Mouse (Mus musculus): ENCODE measurements around the gene Rcl1.

Gene Rcl1

DNA sequence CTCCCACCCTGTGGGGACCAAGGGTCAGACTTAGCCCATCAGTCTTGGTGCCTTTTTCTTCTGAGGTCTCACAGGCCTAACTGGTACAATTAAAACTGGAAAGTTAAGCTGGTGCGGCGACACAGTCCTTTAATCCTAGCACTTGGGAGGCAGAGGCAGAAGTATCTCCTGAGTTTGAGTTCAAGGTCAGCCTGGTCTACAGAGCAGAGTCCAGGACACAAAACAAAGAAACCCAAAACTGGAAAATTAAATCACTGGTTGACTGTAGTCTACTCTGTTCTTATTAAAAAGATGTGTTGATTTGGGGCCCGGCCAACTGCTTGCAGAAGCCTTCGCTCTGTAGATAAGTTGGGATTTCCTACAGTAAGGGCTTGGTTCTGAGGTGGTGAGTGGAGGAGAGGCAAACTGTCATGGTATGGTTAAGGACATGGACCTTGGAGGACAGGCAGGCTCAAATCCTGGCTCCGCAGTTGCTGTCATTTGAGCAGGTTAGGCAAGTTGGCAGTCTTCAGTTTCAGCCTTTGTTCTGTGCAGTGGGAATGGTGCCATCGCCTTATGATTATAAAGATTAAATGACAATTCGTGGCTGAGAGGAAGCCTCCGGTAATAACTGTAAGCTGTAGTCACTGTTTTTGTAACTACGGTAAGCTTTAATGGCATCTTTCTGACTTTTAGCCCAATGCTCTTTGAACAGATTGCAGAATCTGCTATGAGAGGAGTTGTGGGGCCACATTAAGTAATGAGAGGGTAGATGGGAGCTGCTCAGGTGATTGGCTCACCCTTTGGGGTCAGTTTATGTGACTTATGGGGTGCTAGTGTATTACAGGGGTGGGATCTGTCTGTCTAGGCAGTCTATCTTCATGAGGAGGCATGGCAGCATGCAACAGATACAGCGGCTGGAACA, 12.8 kb downstream of the Rcl1 start:
- no peak for DNase-seq (ENCODE audit: low read depth)

DNA sequence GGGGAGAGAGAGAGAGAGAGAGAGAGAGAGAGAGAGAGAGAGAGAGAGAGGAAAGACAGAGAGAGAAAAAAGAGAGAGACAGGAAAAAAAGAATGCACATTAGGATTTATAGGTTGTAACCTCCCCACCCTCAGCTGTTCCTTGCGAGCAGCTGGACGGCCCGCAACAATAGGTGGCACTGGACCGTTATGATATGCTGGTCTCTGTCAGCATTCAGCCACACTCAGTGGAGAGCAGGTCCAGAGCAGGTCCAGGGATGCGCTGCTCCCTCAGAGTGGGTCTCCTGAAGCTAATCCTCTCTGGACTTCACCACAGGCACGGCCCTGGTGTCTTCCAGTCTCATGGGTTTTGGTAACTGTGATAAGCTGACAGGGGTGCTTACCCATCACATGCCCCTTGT, 15.6 kb downstream of the Rcl1 start:
- no peak for DNase-seq (ENCODE audit: low read depth)

- no peak for DNase-seq (ENCODE audit: low read depth)
Measured at GRCm38 (mm10) chr19:29118196-29118595, 17.0 kb downstream of the Rcl1 start.

DNA sequence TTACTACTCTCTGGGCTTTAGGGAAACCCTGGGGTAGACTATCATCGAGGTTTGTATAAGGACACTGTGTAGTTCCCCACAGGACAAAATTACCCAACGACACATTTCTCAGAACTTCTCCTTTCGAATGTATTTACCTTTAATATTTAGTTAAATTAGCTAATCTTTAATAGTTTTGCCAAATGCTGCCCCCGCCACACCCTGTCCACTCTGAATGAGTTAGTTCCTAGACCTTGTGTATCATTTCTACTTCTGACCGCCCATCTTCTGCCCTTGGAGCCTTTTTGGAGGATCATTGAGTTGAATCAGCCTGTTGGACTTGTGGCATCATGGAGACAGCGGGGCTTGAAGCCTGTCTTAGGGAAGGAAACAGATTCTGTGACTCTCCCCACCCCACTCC, 19.1 kb downstream of the Rcl1 start:
- DNase-seq (ENCODE audit: low read depth) = no peak

DNA sequence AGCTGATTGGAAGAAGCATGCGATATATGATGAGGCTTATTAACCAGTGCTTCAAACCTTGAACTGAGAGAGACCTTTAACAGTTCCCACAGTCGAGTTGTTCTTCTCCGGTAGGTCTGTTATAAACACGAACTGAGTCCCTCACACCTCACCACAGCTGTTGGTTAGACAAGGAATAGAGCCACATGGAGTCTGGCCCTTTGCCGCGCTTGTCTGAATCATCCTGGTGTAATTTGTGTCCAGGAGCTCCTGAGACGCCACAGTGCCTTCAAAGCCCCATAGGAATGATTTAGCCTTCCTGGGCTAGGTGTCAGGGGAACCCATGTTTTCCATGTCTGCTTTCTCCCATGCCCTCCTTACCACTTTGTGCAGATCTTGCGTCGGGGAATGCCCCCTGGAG, 20.2 kb downstream of the Rcl1 start:
- DNase-seq (ENCODE audit: low read depth) = no peak

DNA sequence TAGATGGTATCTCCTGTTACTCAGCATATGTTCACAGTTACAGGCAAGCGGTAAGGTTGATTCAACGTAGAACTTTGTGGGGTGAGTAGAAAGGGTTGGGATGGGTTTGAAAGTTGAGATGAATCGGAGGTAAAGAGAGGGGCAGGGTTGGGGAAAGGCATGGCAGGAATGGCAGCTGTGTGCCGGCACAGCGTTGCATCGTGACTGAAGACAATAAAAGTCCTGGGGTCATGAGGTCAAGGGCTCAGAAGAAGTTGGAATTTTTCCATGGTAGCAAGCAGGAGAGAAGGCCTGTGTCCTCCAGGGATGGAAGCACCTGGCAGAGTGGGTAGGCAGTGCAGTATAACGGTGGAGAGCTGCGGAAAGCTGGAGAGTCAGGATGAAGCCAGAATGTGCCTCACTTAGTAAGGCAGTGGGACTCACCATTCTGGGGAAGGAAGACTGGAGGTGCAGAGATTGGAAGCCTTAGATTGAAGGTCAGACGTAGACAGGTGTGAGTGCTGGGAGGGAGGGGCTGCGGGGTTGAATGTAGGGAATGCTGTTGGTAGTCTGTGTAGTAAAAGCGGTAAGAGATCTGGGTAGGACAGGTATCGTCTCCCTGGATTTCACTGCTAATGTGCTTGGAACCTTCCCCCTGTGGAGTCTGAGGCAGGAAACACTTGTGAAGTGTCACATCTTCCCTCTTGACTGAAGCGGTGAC, 23.9 kb downstream of the Rcl1 start:
- DNase-seq (ENCODE audit: low read depth) = no peak

- DNase-seq (ENCODE audit: low read depth) = no peak
Measured at GRCm38 (mm10) chr19:29126347-29127015, 25.3 kb downstream of the Rcl1 start.

- DNase-seq (ENCODE audit: low read depth) = no peak
Measured at GRCm38 (mm10) chr19:29127331-29127730, 26.2 kb downstream of the Rcl1 start.

DNA sequence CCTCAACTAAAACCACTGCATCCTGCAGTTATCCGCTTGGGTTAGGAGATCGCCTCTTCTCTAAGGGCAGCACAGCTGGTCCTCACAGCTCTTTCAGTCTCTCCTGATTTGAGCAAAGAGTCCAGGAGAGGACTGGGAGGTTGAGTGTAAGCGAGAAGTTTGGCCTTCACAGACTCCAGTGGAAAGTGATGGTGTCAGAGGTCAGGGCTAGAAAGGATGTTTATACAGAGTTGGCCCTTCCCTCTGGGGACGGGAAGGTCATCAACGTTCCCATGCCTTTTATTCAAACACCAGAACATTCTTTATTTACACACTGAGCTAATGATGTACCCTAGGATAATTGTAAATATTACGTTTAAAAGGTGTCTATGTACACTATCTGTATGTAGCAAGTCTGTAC, 27.0 kb downstream of the Rcl1 start:
- DNase-seq (ENCODE audit: low read depth) = no peak

DNA sequence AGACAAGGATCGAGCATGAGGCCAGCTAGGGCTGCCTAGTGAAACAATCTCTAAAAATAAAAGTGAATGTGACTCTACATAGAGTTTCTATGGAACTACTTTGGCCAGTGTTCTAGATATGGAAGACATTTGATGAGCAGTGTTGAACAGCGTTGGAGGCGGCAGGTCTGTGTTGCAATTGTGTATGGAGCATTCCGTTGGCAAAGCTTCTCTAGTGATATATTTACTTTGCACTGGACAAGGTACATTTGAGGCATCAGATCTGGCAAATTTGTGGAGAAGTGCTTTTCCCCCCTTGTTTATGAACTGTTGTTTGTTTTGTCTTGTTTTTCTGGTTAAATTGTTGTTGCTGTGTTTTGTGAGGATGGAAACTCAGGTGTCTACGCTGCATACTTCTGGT, 28.4 kb downstream of the Rcl1 start:
- no peak for DNase-seq (ENCODE audit: low read depth)

DNA sequence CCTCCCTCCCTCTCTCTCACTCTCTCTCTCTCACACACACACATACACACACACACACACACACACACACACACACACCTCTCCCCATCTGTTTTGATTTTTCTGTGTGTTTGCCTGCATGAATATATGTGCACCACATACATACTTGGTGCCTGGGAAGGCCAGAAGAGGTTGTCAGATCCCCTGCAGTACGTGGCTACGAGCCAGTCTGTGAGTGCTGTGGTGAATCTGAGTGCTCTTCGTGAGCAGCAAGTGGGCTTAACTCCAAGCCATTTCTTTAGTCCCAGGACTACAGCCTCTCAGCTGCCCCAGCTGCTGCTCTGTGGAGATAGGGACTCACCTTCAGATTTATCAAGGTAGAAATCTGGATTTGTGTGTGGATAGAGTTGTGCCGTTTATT, 30.0 kb downstream of the Rcl1 start:
- DNase-seq (ENCODE audit: low read depth) = no peak

DNA sequence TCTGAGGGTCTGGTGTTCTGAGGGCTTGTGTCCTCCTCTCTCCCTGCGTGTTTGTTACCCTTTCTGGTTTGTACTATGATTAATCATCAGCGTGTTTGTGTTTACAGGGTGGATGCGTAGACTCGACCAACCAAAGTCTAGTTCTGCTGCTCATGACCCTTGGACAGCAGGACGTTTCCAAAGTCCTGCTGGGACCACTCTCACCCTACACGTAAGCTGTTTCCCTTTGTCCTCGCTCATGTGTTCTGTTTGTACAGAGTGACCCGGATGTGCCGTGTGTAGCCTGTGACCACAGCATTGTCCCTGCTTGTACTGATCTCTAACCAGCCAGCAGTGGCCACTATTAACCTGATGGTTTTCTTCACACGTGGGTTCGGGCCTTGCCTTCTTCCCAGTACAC, 33.1 kb downstream of the Rcl1 start:
- no peak for DNase-seq (ENCODE audit: low read depth)

- DNase-seq (ENCODE audit: low read depth) = peak; percentile 51
Measured at GRCm38 (mm10) chr19:29135172-29135736, 34.1 kb downstream of the Rcl1 start.

DNA sequence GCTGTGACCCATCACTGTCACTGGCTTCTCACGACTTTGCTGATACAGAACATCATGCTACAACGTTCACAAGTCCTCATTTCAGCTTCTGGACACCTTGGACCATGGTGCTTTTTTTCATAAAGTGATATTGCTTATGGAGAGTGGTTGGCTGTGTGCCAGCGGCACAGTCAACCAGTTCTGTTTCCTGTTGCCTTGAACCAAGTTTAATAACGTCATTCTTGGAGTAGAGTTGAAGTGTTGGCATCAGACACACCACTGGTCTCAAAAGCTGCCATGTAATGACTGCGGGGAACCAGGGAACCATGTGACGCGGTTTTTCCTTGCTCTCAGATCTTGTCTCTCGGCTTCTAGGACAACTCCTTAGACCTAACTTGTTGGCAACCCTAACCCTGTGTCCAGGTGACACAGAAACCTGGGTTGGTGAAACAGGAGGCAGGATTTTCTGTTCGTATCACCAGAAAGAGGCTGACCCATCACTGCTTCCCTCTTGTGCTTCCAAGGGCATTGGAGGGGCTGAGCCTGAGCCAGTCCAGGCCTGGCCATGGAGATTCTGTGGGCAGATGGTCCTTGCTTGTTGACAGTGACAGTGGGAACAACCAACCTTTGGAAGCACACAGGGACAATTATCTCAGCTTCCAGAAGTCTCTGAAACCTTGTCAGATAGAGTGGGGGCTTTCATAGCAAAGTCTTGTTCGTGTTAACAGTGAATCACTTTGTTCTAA, 37.5 kb downstream of the Rcl1 start:
- DNase-seq (ENCODE audit: low read depth) = no peak

DNA sequence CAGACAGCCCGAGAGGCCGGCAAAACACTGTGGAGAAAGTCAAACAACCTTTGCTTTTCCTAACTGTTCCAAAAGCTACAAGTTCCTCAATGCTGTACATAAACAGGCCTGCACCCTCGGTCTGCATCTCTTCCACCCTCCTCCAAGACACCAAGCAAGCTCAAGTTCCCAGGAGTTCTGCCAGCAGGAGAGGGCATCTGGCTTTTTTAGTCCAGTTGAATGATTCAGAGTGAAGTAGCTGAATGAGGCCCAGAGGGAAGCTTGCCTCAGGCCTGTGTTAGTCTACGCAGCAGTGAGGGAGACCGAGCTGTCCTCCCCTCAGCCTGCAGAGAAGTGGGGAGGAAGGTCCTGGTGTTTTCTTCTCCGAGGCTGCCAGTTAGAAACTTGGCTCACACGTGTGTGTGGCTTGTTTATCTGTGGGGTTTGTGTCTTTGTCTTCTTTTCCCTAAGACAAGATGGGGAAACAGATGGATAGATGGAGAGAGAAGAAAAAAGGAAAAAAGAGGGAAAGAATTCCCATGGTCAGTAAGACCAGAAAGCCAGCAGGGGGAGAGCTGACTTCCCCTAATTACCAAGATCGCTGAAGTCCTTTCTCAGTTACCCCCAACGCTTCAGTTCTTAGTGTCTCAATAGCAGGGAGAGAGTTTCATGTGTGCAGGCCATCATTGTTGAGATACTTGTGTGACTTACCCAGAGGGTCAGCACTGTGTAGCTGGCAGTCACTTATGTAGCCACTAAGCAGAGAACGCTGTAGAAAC, 38.7 kb downstream of the Rcl1 start:
- no peak for DNase-seq (ENCODE audit: low read depth)

DNA sequence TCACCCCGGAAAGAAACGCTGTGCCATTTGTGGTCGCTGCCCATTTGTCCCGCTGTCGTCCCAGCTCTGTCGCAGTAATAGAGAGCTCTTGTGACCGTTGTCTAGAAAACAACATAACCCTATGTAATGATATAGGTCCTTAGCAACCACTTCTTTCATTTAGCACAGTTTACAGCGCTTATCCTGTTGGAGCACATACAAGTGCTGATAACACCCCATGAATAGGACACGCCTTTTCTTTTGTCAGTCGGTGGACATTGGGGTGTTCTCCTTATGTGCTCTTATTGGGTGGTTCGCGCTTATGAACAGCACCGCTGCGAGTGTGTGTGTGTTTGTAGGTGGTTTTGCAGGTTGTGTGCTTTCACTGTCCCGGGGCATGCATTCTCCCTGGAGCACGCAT, 39.8 kb downstream of the Rcl1 start:
- peak; percentile 56 for DNase-seq (ENCODE audit: low read depth)

DNA sequence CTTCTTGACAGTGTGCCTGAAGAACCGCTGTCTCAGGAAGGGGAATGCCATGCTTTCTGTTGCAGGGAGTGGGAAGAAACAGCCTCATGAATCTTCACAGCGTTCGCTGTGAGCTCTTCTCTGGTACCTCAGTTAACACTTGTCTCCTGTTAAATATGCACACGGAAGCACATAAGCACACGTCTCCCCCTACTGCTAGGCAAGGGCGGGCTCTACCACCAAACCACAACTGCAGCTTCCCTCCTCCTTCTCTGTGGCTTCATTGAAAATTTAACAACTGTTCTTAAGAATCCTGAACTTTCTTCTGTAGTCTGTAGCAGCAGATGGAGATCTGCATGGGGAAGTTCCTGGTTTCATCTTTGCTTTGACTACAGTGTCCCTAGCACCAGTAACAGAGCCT, 41.1 kb downstream of the Rcl1 start:
- DNase-seq (ENCODE audit: low read depth) = no peak

GRCm38 (mm10) chr19:29145421-29145820, 44.2 kb downstream of the Rcl1 start:
- DNase-seq (ENCODE audit: low read depth) = no peak

DNA sequence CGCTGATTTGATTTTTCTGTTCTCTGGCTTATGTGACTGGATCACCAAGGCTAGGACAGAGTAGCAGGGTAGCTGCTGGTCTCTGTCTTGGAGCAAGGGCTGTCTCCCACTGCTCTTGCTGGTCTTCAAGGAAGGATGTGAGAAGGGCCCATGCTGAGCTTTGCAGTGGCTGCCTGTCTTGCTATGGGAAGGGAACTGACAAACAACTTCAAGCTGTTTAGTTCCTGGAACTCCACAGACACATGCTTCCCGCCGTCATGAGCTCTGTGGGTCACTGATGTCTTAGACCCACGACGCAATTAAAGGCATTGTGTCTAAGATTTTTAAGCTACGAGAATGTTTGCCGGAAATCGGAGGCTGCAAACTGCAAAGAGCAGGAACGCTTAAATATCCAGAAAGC, 45.6 kb downstream of the Rcl1 start:
- no peak for DNase-seq (ENCODE audit: low read depth)

DNA sequence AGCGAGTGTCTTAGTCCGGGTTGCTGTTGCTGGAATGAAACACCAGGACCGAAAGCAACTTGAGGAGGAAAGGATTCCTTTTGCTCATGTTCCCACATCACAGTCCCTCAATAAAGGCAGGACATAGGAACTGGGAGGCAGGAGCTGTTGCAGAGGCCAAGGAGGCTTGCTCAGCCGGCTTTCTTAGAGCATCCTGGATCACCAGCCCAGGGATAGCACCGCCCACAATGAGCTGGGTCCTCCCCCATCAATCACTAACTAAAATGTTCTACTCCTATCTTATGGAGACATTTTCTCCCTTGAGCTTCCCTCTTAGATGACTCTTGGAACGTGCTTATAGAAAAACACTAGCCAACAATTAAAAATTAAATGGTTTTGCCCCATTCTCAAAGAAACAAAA, 48.4 kb downstream of the Rcl1 start:
- no peak for DNase-seq (ENCODE audit: low read depth)

GRCm38 (mm10) chr19:29150038-29150437, 48.9 kb downstream of the Rcl1 start:
- DNase-seq (ENCODE audit: low read depth) = no peak
